20 mouse cellular contexts compared by ENCODE assay signal in genomic region chr9:104193900-104194299, GRCm38 (mm10).
DNase-seq lines count a peak whose midpoint lies in the region; ATAC-seq and TF ChIP-seq lines count a peak whose summit lies in the region.
"Had no signal": no experiment of that assay in that cellular context is flagged by ENCODE, and none has a peak within 500 bp of the region (broad histone marks: within the 10 kb centered on the region; RNA-seq: fewer than 3 reads in every experiment).

No protein-coding gene starts in this region.

- no peak overlapping the region for H3K4me2 ChIP-seq in liver, postnatal 0 days (ENCODE audit: low read depth, low read length)
- H3K4me2 ChIP-seq in heart, embryonic 12.5 days, result no peak overlapping the region
- peak overlapping the region; percentile 22; the same call in 1 of the 2 replicates for H3K4me2 ChIP-seq in heart, postnatal 0 days (ENCODE audit: low read depth, low read length)
- H3K4me2 ChIP-seq in stomach, postnatal 0 days (replicated peaks; ENCODE audit: low read depth), result no peak overlapping the region
- H3K4me2 ChIP-seq: hindbrain, embryonic 12.5 days; limb, embryonic 13.5 days; liver, embryonic 13.5 days; lung, embryonic 14.5 days had no signal

- no peak for ATAC-seq in liver, postnatal 0 days
- no peak for ATAC-seq in heart, embryonic 12.5 days (ENCODE audit: insufficient number of reproducible peaks, low FRiP score)
- ATAC-seq in heart, postnatal 0 days (ENCODE audit: insufficient read depth, low read depth), result peak; percentile 77
- no peak for ATAC-seq in stomach, postnatal 0 days (ENCODE audit: low FRiP score, low TSS enrichment)
- ATAC-seq: forebrain, postnatal 0 days had no signal

- WGBS in liver, postnatal 0 days (ENCODE audit: insufficient replicate concordance), result 83% methylated on average over 2 of the region's 2 CpGs
- 71% methylated on average over 2 of the region's 2 CpGs for WGBS in heart, embryonic 12.5 days
- WGBS in heart, postnatal 0 days, result 34% methylated on average over 2 of the region's 2 CpGs
- 66% methylated on average over 2 of the region's 2 CpGs for WGBS in stomach, postnatal 0 days

- peak overlapping the region; percentile 90 for H3K27ac ChIP-seq in liver, postnatal 0 days (ENCODE audit: low read depth)
- peak overlapping the region; percentile 63 for H3K27ac ChIP-seq in heart, embryonic 12.5 days (ENCODE audit: poor library complexity, severe bottlenecking)
- H3K27ac ChIP-seq in heart, postnatal 0 days (ENCODE audit: low read depth), result peak overlapping the region; percentile 85
- H3K27ac ChIP-seq in stomach, postnatal 0 days (replicated peaks), result peak overlapping the region; percentile 65
- H3K27ac ChIP-seq: embryonic facial prominence, embryonic 10.5 days; hindbrain, embryonic 12.5 days; limb, embryonic 13.5 days; liver, embryonic 13.5 days had no signal

- TF ChIP-seq CTCF in liver, postnatal 0 days (IDR thresholded peaks at IDR 0.05; ENCODE audit: low read depth), result no peak
- no peak for TF ChIP-seq CTCF in heart, postnatal 0 days (IDR thresholded peaks at IDR 0.05; ENCODE audit: low read depth)
- no peak for TF ChIP-seq CTCF in stomach, postnatal 0 days (IDR thresholded peaks at IDR 0.05; ENCODE audit: low read depth)

- no peak for DNase-seq in liver, postnatal 0 days
- DNase-seq in liver, result no peak
- peak; percentile 49 for DNase-seq in heart, postnatal 0 days (ENCODE audit: low spot score)
- no peak for DNase-seq in stomach, postnatal 0 days (ENCODE audit: low spot score)
- no peak for DNase-seq in ovary, adult 18-20 months (ENCODE audit: low spot score)
- no peak for DNase-seq in cerebellum, adult 11 months
- DNase-seq: adrenal gland, postnatal 25 days; cerebellum, adult 9-11 months; forebrain, postnatal 0 days; kidney, adult 11 months; kidney, postnatal 4 days; liver, embryonic 13.5 days; lung, embryonic 14.5 days; lung, postnatal 4 days; right cerebral cortex, adult 18-20 months; right cerebral cortex, postnatal 4 days had no signal

- H3K36me3 ChIP-seq in liver, postnatal 0 days (replicated peaks; ENCODE audit: insufficient read depth, low read length), result peaks cover 42% of the 10 kb centered on the region
- peaks cover 59% of the 10 kb centered on the region for H3K36me3 ChIP-seq in heart, embryonic 12.5 days
- H3K36me3 ChIP-seq in heart, postnatal 0 days (replicated peaks; ENCODE audit: control insufficient read depth, insufficient read depth, low read length), result peaks cover 66% of the 10 kb centered on the region
- peaks cover 10% of the 10 kb centered on the region; the same call in 1 of the 2 replicates for H3K36me3 ChIP-seq in stomach, postnatal 0 days (ENCODE audit: control insufficient read depth, insufficient read depth, low read length)

- H3K9ac ChIP-seq in liver, postnatal 0 days (replicated peaks), result no peak overlapping the region
- H3K9ac ChIP-seq in heart, embryonic 12.5 days, result no peak overlapping the region
- H3K9ac ChIP-seq in heart, postnatal 0 days (replicated peaks; ENCODE audit: low read depth, low read length), result no peak overlapping the region
- no peak overlapping the region for H3K9ac ChIP-seq in stomach, postnatal 0 days (ENCODE audit: low read length)
- H3K9ac ChIP-seq: forebrain, postnatal 0 days; hindbrain, embryonic 12.5 days; limb, embryonic 13.5 days; liver, embryonic 13.5 days; lung, embryonic 14.5 days had no signal

- H3K4me3 ChIP-seq in liver, postnatal 0 days (ENCODE audit: low read depth, low read length), result no peak overlapping the region
- H3K4me3 ChIP-seq in heart, embryonic 12.5 days, result no peak overlapping the region
- no peak overlapping the region for H3K4me3 ChIP-seq in heart, postnatal 0 days (ENCODE audit: low read depth, low read length)
- no peak overlapping the region for H3K4me3 ChIP-seq in stomach, postnatal 0 days (ENCODE audit: low read depth, low read length)
- H3K4me3 ChIP-seq: embryonic facial prominence, embryonic 10.5 days; hindbrain, embryonic 12.5 days; limb, embryonic 13.5 days; liver, embryonic 13.5 days had no signal

- no peak for TF ChIP-seq EP300 in liver, postnatal 0 days (IDR thresholded peaks at IDR 0.05; ENCODE audit: low read depth)
- TF ChIP-seq EP300 in heart, postnatal 0 days (IDR thresholded peaks at IDR 0.05; ENCODE audit: low read depth), result no peak
- no peak for TF ChIP-seq EP300 in stomach, postnatal 0 days (optimal IDR thresholded peaks at IDR 0.05)

- H3K27me3 ChIP-seq in liver, postnatal 0 days (ENCODE audit: insufficient read depth, low read length), result no peaks in the 10 kb centered on the region
- no peaks in the 10 kb centered on the region for H3K27me3 ChIP-seq in heart, embryonic 12.5 days (replicated peaks)
- no peaks in the 10 kb centered on the region for H3K27me3 ChIP-seq in heart, postnatal 0 days (ENCODE audit: control insufficient read depth, insufficient read depth, low read length)
- no peaks in the 10 kb centered on the region for H3K27me3 ChIP-seq in stomach, postnatal 0 days (ENCODE audit: control insufficient read depth, insufficient read depth, low read length)
- H3K27me3 ChIP-seq: hindbrain, embryonic 12.5 days; limb, embryonic 13.5 days; liver, embryonic 13.5 days had no signal

- peaks cover 3% of the 10 kb centered on the region; the same call in 1 of the 2 replicates for H3K4me1 ChIP-seq in liver, postnatal 0 days (ENCODE audit: insufficient read depth)
- H3K4me1 ChIP-seq in heart, embryonic 12.5 days (replicated peaks), result peaks cover 19% of the 10 kb centered on the region
- H3K4me1 ChIP-seq in heart, postnatal 0 days (ENCODE audit: control insufficient read depth, insufficient read depth), result peaks cover 4% of the 10 kb centered on the region; the same call in 1 of the 2 replicates
- H3K4me1 ChIP-seq in stomach, postnatal 0 days (replicated peaks; ENCODE audit: control insufficient read depth, insufficient read depth), result no peaks in the 10 kb centered on the region
- H3K4me1 ChIP-seq: embryonic facial prominence, embryonic 10.5 days; hindbrain, embryonic 12.5 days; limb, embryonic 13.5 days; liver, embryonic 13.5 days had no signal

- H3K9me3 ChIP-seq in liver, postnatal 0 days (ENCODE audit: low read length), result no peaks in the 10 kb centered on the region
- no peaks in the 10 kb centered on the region for H3K9me3 ChIP-seq in heart, embryonic 12.5 days (replicated peaks)
- H3K9me3 ChIP-seq in heart, postnatal 0 days (replicated peaks; ENCODE audit: control insufficient read depth, low read length), result no peaks in the 10 kb centered on the region
- no peaks in the 10 kb centered on the region for H3K9me3 ChIP-seq in stomach, postnatal 0 days (ENCODE audit: control insufficient read depth, low read length)
- H3K9me3 ChIP-seq: embryonic facial prominence, embryonic 10.5 days; hindbrain, embryonic 12.5 days; limb, embryonic 13.5 days; liver, embryonic 13.5 days had no signal
